Mouse (Mus musculus) hindbrain, embryonic 12.5 days (tissue): ENCODE results near the gene Lipe. TPM values are rescaled to one million over a fixed set of nuclear protein-coding genes. Genes with fewer than 3 reads are reported as not detected.

Experiments
- ATAC-seq: fragments of 200-750 bp; cut with Nextera tagmentation; 2 replicates; pipeline ENCODE4 v1.8.0; 2017; ENCODE audit warnings: moderate TSS enrichment; ENCODE audit not compliant: low FRiP score
- H3K27ac ChIP-seq: fragments of 300-500 bp; sonication (generic); 2 replicates; pipeline ENCODE4 v1.5.1; 2016; ENCODE audit warnings: mild to moderate bottlenecking
- H3K27me3 ChIP-seq: fragments of 300-500 bp; sonication (generic); 2 replicates; pipeline ENCODE4 v1.6.1; 2016; ENCODE audit warnings: mild to moderate bottlenecking
- H3K36me3 ChIP-seq: fragments of 300-500 bp; sonication (generic); 2 replicates; pipeline ENCODE4 v1.6.1; 2016; ENCODE audit warnings: mild to moderate bottlenecking
- H3K4me1 ChIP-seq: fragments of 300-500 bp; sonication (generic); 2 replicates; pipeline ENCODE4 v1.6.1; 2016
- H3K4me2 ChIP-seq: fragments of 300-500 bp; sonication (generic); replicated peaks from 2 replicates; pipeline ENCODE4 v1.6.1; 2016; ENCODE audit warnings: mild to moderate bottlenecking
- H3K4me3 ChIP-seq: fragments of 300-500 bp; sonication (generic); 2 replicates; pipeline ENCODE4 v1.5.1; 2016; ENCODE audit warnings: mild to moderate bottlenecking
- H3K9ac ChIP-seq: fragments of 300-500 bp; sonication (generic); 2 replicates; pipeline ENCODE4 v1.6.1; 2016; ENCODE audit warnings: mild to moderate bottlenecking, moderate library complexity
- H3K9me3 ChIP-seq: fragments of 300-500 bp; sonication (generic); replicated peaks from 2 replicates; pipeline ENCODE4 v1.6.1; 2016; ENCODE audit warnings: mild to moderate bottlenecking
- WGBS: fragments of 180-500 bp; shearing (Covaris S2); methylation state at CpG from one replicate; pipeline ENCODE4 v1.1.7; 2016; 5-methylcytosine and 5-hydroxymethylcytosine counted together
- polyA plus RNA-seq: library from polyadenylated mRNA; unstranded; fragments of >200 nt; fragmentation: Nextera tagmentation; extraction: Ambion mirVana; gene quantifications from 2 replicates; pipeline ENCODE4 v1.2.1, GENCODE M21; 2016

Lipe gene
- polyA plus RNA-seq, 1 experiment from 2014 or later = 9.4 TPM

DNA sequence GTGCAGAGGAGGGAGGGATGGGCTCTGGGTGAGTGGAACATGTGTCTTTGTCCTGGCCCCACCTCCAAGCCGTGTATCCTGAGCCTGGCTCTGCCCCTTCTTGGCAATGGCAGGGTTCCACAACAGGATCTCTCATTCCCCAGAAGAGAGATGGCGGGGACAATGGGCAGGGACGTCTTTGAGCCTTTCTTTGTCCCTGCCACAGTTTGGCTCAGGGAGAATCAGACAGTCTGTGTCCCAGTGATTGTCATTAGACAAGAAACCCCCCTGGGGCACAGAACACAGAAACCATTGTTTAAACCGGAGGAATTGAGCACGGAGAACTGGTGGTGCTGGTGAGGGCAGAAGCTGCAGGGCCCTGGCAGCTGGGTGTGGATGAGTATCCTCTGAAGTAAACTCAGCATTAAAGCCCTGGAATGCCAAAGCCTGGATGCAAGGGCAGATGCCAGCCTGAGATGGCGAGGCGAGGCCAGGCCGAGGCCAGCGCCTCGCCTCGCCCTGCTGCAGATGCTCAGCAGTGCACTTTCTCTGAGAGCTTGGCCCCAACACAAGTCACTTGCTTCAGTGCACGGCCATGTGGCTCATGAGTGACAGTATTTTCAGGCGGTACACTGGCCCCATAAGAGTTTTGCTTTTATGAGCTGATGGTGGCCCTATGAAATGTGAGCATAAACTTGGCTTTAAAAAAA lies 32.4 kb downstream of the Lipe start:
- peak; percentile 64 for ATAC-seq
- peaks cover 44% of the 10 kb centered on the region for H3K27me3 ChIP-seq
- H3K4me3 ChIP-seq = no peak overlapping the region
- peak overlapping the region; percentile 71 for H3K27ac ChIP-seq
- 0 out of 2 replicates have a peak overlapping the region, but pooled peaks have one; percentile 14 for H3K9ac ChIP-seq
- H3K4me2 ChIP-seq = peak overlapping the region; percentile 11
- H3K36me3 ChIP-seq = peaks cover 30% of the 10 kb centered on the region
- no peaks in the 10 kb centered on the region for H3K9me3 ChIP-seq
- peaks cover 30% of the 10 kb centered on the region for H3K4me1 ChIP-seq
- WGBS = 23% methylated on average over 13 of the region's 13 CpGs

DNA sequence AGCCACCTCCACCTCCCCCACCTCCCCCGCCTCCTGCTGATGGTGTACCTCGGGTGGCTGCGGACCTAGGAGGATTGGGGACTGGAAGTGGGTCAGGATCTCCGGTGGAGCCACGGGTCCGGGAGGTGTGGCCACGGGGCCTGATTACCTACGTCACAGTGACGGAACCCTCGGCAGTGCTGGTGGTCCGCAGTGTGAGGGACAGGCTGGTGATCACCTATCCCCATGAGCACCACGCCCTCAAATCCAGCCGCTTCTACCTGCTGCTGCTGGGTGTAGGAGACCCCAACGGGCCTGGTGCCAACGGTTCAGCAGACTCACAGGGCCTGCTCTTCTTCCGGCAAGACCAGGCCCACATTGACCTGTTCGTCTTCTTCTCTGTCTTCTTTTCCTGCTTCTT lies 34.9 kb downstream of the Lipe start:
- Histone ChIP-seq H3K4me1 (peaks cover 40% of the 10 kb centered on the region), H3K4me3 (no peak overlapping the region), H3K27me3 (peaks cover 27% of the 10 kb centered on the region), H3K4me2 (no peak overlapping the region), H3K36me3 (peaks cover 52% of the 10 kb centered on the region), H3K27ac (no peak overlapping the region), H3K9me3 (no peaks in the 10 kb centered on the region), H3K9ac (no peak overlapping the region)
- no peak for ATAC-seq
- 92% methylated on average over 17 of the region's 17 CpGs for WGBS

DNA sequence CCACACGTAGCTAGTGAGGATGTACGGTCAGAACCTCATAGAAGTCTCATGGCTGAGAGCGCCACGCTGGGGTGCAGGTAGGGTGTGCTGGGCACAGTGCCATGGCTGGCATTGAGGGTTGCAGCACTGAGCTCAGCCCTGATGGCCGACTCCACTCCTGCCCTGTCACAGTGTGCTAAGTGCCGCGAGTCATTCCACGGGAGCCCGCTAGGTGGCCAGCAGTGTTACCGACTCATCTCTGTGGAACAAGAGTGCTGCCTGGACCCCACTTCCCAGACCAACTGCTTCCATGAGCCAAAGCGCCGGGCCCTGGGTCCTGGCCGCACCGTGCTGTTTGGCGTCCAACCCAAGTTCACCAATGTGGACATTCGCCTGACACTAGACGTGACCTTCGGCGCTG lies 35.4 kb downstream of the Lipe start:
- H3K4me2 ChIP-seq = no peak overlapping the region
- ATAC-seq = no peak
- H3K27me3 ChIP-seq = peaks cover 23% of the 10 kb centered on the region
- no peaks in the 10 kb centered on the region for H3K9me3 ChIP-seq
- 87% methylated on average over 19 of the region's 19 CpGs for WGBS
- H3K4me3 ChIP-seq = no peak overlapping the region
- H3K27ac ChIP-seq = no peak overlapping the region
- H3K4me1 ChIP-seq = peaks cover 43% of the 10 kb centered on the region
- H3K36me3 ChIP-seq = peaks cover 54% of the 10 kb centered on the region
- no peak overlapping the region for H3K9ac ChIP-seq

DNA sequence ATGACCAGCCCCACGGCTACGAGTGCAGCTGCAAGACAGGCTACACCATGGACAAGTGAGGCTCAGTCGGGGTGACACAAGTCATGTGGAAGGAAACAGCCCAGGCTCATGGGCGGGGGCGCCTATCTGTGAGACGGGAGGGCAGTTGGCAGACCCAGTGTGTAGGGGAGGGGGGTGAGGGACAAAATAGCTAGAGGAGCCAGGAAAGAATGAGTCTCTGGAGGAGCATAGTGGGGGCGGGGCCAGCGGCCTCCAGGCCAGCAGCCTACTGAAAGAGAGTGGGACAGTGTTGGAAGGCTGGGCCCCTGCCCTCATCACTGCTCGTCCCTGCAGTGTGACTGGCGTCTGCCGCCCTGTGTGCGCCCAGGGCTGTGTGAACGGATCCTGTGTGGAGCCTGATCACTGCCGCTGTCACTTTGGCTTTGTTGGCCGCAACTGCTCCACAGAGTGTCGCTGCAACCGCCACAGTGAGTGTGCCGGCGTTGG lies 39.7 kb downstream of the Lipe start:
- no peak overlapping the region for H3K4me3 ChIP-seq
- 58% methylated on average over 19 of the region's 19 CpGs for WGBS

DNA sequence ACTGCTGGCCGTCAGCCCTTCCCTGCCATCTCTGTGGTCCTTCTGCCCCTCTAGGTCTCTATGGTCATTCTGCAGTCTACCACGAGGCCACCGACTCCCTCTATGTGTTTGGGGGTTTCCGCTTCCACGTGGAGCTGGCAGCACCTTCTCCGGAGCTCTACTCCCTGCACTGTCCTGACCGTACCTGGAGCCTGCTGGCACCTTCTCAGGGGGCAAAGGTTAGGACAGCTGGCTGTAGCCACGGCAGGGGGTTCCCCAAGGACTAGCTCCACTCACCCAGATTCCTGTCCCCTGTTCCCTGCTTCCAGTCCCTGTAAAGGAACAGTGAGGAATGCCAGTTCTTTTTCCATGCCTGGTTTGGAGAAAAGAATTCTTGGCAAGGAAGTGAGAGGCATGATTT lies 49.6 kb downstream of the Lipe start:
- H3K36me3 ChIP-seq = peaks cover 89% of the 10 kb centered on the region
- no peak for ATAC-seq

More for the DNA sequence above, 39.7 kb downstream of the Lipe start:
- peak; percentile 86 for ATAC-seq
- Histone ChIP-seq H3K36me3 (peaks cover 72% of the 10 kb centered on the region), H3K9me3 (no peaks in the 10 kb centered on the region), H3K27me3 (no peaks in the 10 kb centered on the region), H3K4me1 (peaks cover 15% of the 10 kb centered on the region), H3K4me2 (peak overlapping the region; percentile 16; the same call in 1 of the 2 replicates), H3K9ac (peak overlapping the region; percentile 9; the same call in 1 of the 2 replicates), H3K27ac (peak overlapping the region; percentile 24)

DNA sequence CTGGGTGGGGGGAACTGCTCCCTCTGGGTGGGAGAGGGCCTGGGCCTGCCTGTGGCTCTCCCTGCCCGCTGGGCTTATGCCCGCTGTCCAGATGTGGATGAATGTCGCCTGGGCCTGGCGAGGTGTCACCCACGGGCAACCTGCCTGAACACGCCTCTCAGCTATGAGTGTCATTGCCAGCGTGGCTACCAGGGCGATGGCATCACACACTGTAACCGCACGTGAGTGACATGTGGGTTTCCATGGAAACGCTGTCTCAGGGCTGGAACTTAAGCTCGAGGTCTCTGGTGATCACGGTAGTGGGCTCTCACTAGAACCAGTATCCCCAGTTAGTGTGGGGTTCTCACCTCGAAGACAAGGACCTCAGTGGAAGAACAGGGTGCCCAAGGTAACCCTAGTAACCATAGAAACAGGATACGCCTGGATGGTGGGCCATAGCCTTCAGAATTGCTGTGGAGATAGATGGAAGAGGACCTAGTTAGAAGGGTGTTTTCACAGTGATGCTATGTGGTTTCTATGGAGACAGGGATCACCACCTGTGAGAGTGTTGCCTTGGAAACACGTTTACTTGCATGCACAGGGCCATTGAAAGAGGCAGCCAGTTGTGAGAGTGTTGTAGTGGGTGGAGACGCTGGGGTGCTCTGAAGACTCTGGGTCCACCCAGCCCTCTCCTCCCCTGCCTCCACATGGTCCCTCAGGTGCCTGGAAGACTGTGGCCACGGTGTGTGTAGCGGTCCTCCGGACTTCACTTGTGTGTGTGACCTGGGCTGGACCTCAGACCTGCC lies 57.3 kb downstream of the Lipe start:
- Histone ChIP-seq H3K4me2 (no peak overlapping the region), H3K27ac (no peak overlapping the region), H3K9ac (no peak overlapping the region), H3K4me1 (peaks cover 6% of the 10 kb centered on the region), H3K36me3 (peaks cover 79% of the 10 kb centered on the region), H3K9me3 (no peaks in the 10 kb centered on the region), H3K4me3 (no peak overlapping the region), H3K27me3 (no peaks in the 10 kb centered on the region)
- ATAC-seq = peak; percentile 43; the same call in 1 of the 2 replicates
- 75% methylated on average over 18 of the region's 20 CpGs for WGBS

More for the DNA sequence above, 49.6 kb downstream of the Lipe start:
- H3K4me1 ChIP-seq = no peaks in the 10 kb centered on the region
- H3K4me2 ChIP-seq = no peak overlapping the region
- H3K9me3 ChIP-seq = peaks cover 16% of the 10 kb centered on the region
- H3K27ac ChIP-seq = no peak overlapping the region
- H3K9ac ChIP-seq = no peak overlapping the region
- WGBS = 82% methylated on average over 8 of the region's 8 CpGs
- no peaks in the 10 kb centered on the region for H3K27me3 ChIP-seq
- H3K4me3 ChIP-seq = no peak overlapping the region

DNA sequence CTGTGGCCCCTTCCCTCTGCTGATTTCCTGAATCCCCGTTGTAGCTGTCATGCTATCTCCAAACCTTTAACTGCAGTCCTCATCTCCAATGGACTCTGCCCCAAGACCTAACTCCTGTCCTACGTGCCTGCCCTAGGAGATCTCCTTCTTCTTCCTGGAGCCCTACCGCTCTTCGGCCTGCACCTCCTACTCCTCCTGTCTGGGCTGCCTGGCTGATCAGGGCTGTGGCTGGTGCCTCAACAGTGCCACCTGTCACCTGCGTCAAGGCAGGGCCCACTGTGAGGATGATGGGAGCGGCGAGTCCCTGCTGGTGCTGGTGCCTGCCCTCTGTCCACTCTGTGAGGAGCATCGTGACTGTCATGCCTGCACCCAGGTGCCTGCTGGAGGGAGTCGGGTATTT lies 59.2 kb downstream of the Lipe start:
- Histone ChIP-seq H3K9ac (no peak overlapping the region), H3K9me3 (no peaks in the 10 kb centered on the region), H3K27me3 (no peaks in the 10 kb centered on the region), H3K36me3 (peaks cover 82% of the 10 kb centered on the region), H3K27ac (no peak overlapping the region), H3K4me1 (peaks cover 6% of the 10 kb centered on the region), H3K4me2 (no peak overlapping the region), H3K4me3 (no peak overlapping the region)
- no peak for ATAC-seq
- WGBS = 90% methylated on average over 9 of the region's 9 CpGs

DNA sequence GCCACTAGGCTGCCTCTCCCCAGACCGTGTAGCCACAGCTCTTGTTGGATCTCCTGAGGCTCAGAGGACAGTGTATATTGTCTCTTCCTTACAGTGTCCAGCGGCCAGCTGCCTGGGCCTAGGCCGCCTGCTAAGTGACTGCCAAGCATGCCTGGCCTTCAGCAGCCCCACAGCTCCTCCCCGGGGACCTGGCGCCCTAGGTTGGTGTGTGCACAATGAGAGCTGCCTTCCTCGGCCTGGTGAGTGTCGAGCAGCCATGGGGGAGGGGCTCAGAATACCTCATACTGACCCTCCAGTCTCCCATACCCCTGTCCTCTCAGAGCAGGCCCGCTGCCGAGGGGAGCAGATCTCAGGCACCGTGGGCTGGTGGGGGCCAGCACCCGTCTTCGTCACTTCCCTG lies 64.0 kb downstream of the Lipe start:
- 85% methylated on average over 12 of the region's 12 CpGs for WGBS
- H3K4me2 ChIP-seq = no peak overlapping the region
- ATAC-seq = no peak
- no peak overlapping the region for H3K9ac ChIP-seq
- H3K27ac ChIP-seq = no peak overlapping the region
- peaks cover 72% of the 10 kb centered on the region for H3K36me3 ChIP-seq
- H3K4me3 ChIP-seq = no peak overlapping the region
- H3K27me3 ChIP-seq = no peaks in the 10 kb centered on the region
- no peaks in the 10 kb centered on the region for H3K9me3 ChIP-seq
- H3K4me1 ChIP-seq = no peaks in the 10 kb centered on the region

DNA sequence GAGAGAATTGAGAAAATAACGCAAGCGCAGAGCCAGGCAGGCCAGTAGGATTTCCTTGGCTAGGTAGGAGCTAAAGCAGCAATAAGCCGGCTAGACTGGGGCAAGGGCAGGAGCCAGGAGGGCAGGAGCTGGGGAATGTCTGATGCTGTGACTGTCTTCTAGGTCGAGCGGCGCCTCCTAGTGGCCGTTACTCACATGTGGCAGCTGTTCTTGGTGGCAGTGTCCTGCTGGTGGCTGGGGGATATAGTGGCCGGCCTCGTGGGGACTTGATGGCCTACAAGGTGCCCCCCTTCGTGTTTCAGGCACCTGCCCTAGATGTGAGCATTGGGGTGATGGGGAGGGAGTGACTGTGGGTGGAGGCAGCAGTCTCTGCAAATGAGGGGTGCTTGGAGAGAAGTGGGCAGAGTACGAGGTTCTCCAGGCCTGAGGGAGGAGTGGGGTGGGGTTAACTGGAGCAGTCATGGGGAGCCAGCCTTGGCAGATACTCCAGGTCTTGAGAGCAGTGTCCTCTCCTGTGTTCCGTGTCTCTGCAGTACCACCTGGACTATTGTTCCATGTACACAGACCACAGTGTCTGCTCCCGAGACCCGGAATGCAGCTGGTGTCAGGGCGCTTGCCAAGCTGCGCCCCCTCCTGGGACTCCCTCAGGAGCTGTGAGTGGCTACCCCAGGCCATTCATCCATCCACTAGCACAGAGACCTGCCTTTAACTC lies 64.8 kb downstream of the Lipe start:
- Histone ChIP-seq H3K9me3 (no peaks in the 10 kb centered on the region), H3K4me2 (no peak overlapping the region), H3K27me3 (no peaks in the 10 kb centered on the region), H3K4me1 (no peaks in the 10 kb centered on the region), H3K36me3 (peaks cover 67% of the 10 kb centered on the region), H3K9ac (no peak overlapping the region), H3K27ac (no peak overlapping the region), H3K4me3 (no peak overlapping the region)
- WGBS = 42% methylated on average over 16 of the region's 16 CpGs
- peak; percentile 40; the same call in 1 of the 2 replicates for ATAC-seq

Other genes with a start within 250 kb of the Lipe start
- gene Pou2f2, start 219.0 kb downstream of the Lipe start, polyA plus RNA-seq = 38.6 and 40.3 TPM in 2 replicates
- 11.9 and 13.9 TPM in 2 replicates for gene Dedd2, start 178.1 kb downstream of the Lipe start, polyA plus RNA-seq
- 2.3 and 2.9 TPM in 2 replicates for gene Zfp526, start 177.3 kb downstream of the Lipe start, polyA plus RNA-seq
- gene Gsk3a, start 160.9 kb downstream of the Lipe start, polyA plus RNA-seq = 17.2 and 19.6 TPM in 2 replicates
- gene Erf, start 147.9 kb downstream of the Lipe start, polyA plus RNA-seq = 10.4 and 13.6 TPM in 2 replicates
- gene Cic, start 131.0 kb downstream of the Lipe start, polyA plus RNA-seq = 41.1 and 42.4 TPM in 2 replicates
- gene Pafah1b3, start 100.7 kb downstream of the Lipe start, polyA plus RNA-seq = 391 and 405 TPM in 2 replicates
- gene Prr19, start 97.3 kb downstream of the Lipe start, polyA plus RNA-seq = 0.87 and 1.1 TPM in 2 replicates
- gene Tmem145, start 92.6 kb downstream of the Lipe start, polyA plus RNA-seq = 24.3 and 25.9 TPM in 2 replicates
- 20.9 and 23.0 TPM in 2 replicates for gene Megf8, start 81.5 kb downstream of the Lipe start, polyA plus RNA-seq
- not detected in 2 replicates for gene Cnfn, start 29.0 kb downstream of the Lipe start, polyA plus RNA-seq
- gene Cxcl17, start 14.2 kb upstream of the Lipe start, polyA plus RNA-seq = 0.30 and 0.43 TPM in 2 replicates
- gene Ceacam1, start 78.9 kb upstream of the Lipe start, polyA plus RNA-seq = 0.81 and 1.8 TPM in 2 replicates
- gene Ceacam2, start 141.1 kb upstream of the Lipe start, polyA plus RNA-seq = not detected in 2 replicates
- gene Erich4, start 217.2 kb upstream of the Lipe start, polyA plus RNA-seq = not detected in 2 replicates
- 30.4 and 32.3 TPM in 2 replicates for gene Dmac2, start 220.7 kb upstream of the Lipe start, polyA plus RNA-seq
- gene B3gnt8, start 227.9 kb upstream of the Lipe start, polyA plus RNA-seq = 1.5 and 2.1 TPM in 2 replicates